Mouse (Mus musculus) MEL (cell line): ENCODE data around the gene Cx3cr1. TPM values are rescaled to one million over a fixed set of nuclear protein-coding genes. Genes with fewer than 3 reads are reported as not detected.

ENCODE experiments used
- DNase-seq: peaks from one replicate; pipeline ENCODE4 v3.0.0; 2011; ENCODE audit warnings: low read depth, low spot score
- H3K27ac ChIP-seq: 2 replicates; pipeline ENCODE4 v1.5.1; 2012; ENCODE audit warnings: low read depth, mild to moderate bottlenecking, control low read depth, low read length, moderate library complexity; ENCODE audit not compliant: control insufficient read depth
- H3K27me3 ChIP-seq, 2 experiments: fragments of 150-350 bp in 1 of 2; sonication (generic) in 1 of 2; 2 replicates each; pipeline ENCODE4 v1.6.1; 2012; ENCODE audit warnings: low read length in 2 of 2, mild to moderate bottlenecking in 2 of 2, improper control_type of control experiment in 1 of 2, moderate library complexity in 1 of 2; ENCODE audit not compliant: insufficient read depth in 2 of 2, control insufficient read depth in 1 of 2
- H3K36me3 ChIP-seq, 2 experiments: 2 replicates each; pipeline ENCODE4 v1.6.1; 2012 to 2014; ENCODE audit warnings: low read length in 2 of 2, improper control_type of control experiment in 1 of 2, inconsistent platforms in 1 of 2, mild to moderate bottlenecking in 1 of 2; ENCODE audit not compliant: insufficient read depth in 2 of 2, control insufficient read depth in 1 of 2
- H3K4me1 ChIP-seq, 2 experiments: fragments of 150-350 bp in 1 of 2; sonication (generic) in 1 of 2; 2 replicates each; pipeline ENCODE4 v1.6.1; 2012; ENCODE audit warnings: low read length in 2 of 2, improper control_type of control experiment in 1 of 2, mild to moderate bottlenecking in 1 of 2; ENCODE audit not compliant: insufficient read depth in 2 of 2, control insufficient read depth in 1 of 2
- H3K4me3 ChIP-seq, 2 experiments: fragments of 150-350 bp in 1 of 2; sonication (generic) in 1 of 2; 2 replicates each; pipeline ENCODE4 v1.5.1; 2012; ENCODE audit warnings: low read depth in 2 of 2, low read length in 2 of 2, mild to moderate bottlenecking in 2 of 2, moderate library complexity in 2 of 2, control low read depth in 1 of 2, improper control_type of control experiment in 1 of 2; ENCODE audit not compliant: control insufficient read depth in 1 of 2, insufficient read depth in 1 of 2
- H3K79me2 ChIP-seq: 2 replicates; pipeline ENCODE4 v1.6.1; 2012; ENCODE audit warnings: mild to moderate bottlenecking, low read length, moderate library complexity; ENCODE audit not compliant: control insufficient read depth, poor library complexity, insufficient read depth
- H3K9ac ChIP-seq: 2 replicates; pipeline ENCODE4 v1.6.1; 2012; ENCODE audit warnings: low read depth, mild to moderate bottlenecking, control low read depth, low read length, moderate library complexity; ENCODE audit not compliant: control insufficient read depth, poor library complexity, severe bottlenecking
- H3K9me3 ChIP-seq: fragments of 150-350 bp; sonication (generic); replicated peaks from 2 replicates; pipeline ENCODE4 v1.6.1; 2012; ENCODE audit warnings: mild to moderate bottlenecking, low read length, improper control_type of control experiment, moderate library complexity; ENCODE audit not compliant: insufficient read depth
- BHLHE40 ChIP-seq: IDR thresholded peaks from 2 replicates; pipeline ENCODE4 v1.6.1; 2012; ENCODE audit warnings: low read depth, mild to moderate bottlenecking, inconsistent platforms, low read length, improper control_type of control experiment, borderline replicate concordance
- CHD1 ChIP-seq: IDR thresholded peaks from 2 replicates; pipeline ENCODE4 v1.6.1; 2012; ENCODE audit warnings: low read depth, mild to moderate bottlenecking, inconsistent platforms, low read length, improper control_type of control experiment
- ELF1 ChIP-seq: IDR thresholded peaks from 2 replicates; pipeline ENCODE4 v1.6.1; 2014; ENCODE audit warnings: low read depth, mild to moderate bottlenecking, inconsistent platforms, low read length, improper control_type of control experiment, moderate library complexity
- EP300 ChIP-seq, 2 experiments: IDR thresholded peaks; 2 replicates each; pipeline ENCODE4 v1.6.1; 2011; ENCODE audit warnings: improper control_type of control experiment in 2 of 2, low read length in 2 of 2, low read depth in 1 of 2, mild to moderate bottlenecking in 1 of 2
- ETS1 ChIP-seq: IDR thresholded peaks from 2 replicates; pipeline ENCODE4 v1.6.1; 2012; ENCODE audit warnings: low read depth, mild to moderate bottlenecking, inconsistent platforms, low read length, improper control_type of control experiment, moderate library complexity
- GABPA ChIP-seq: IDR thresholded peaks from 2 replicates; pipeline ENCODE4 v1.6.1; 2012; ENCODE audit warnings: low read depth, mild to moderate bottlenecking, inconsistent platforms, low read length, improper control_type of control experiment, moderate library complexity
- GATA1 ChIP-seq: IDR thresholded peaks from 2 replicates; pipeline ENCODE4 v1.6.1; 2011; ENCODE audit warnings: low read depth, low read length, improper control_type of control experiment
- HCFC1 ChIP-seq: IDR thresholded peaks from 2 replicates; pipeline ENCODE4 v1.6.1; 2012; ENCODE audit warnings: low read depth, mild to moderate bottlenecking, inconsistent platforms, low read length, improper control_type of control experiment, moderate library complexity
- JUND ChIP-seq: IDR thresholded peaks from 2 replicates; pipeline ENCODE4 v1.6.1; 2011; ENCODE audit warnings: low read depth, mild to moderate bottlenecking, improper control_type of control experiment, low read length
- MAFK ChIP-seq: IDR thresholded peaks from 2 replicates; pipeline ENCODE4 v1.6.1; 2011; ENCODE audit warnings: low read depth, mild to moderate bottlenecking, low read length, improper control_type of control experiment, borderline replicate concordance
- MAX ChIP-seq: IDR thresholded peaks from 2 replicates; pipeline ENCODE4 v1.6.1; 2011; ENCODE audit warnings: low read length, improper control_type of control experiment
- MXI1 ChIP-seq: IDR thresholded peaks from 2 replicates; pipeline ENCODE4 v1.6.1; 2011; ENCODE audit warnings: mild to moderate bottlenecking, low read depth, low read length, improper control_type of control experiment
- MYC ChIP-seq: IDR thresholded peaks from 2 replicates; pipeline ENCODE4 v1.6.1; 2011; ENCODE audit warnings: low read depth, mild to moderate bottlenecking, low read length, improper control_type of control experiment, moderate library complexity
- POLR2AphosphoS2 ChIP-seq: IDR thresholded peaks from 2 replicates; pipeline ENCODE4 v1.6.1; 2011; ENCODE audit warnings: low read length, improper control_type of control experiment
- RCOR1 ChIP-seq: IDR thresholded peaks from 2 replicates; pipeline ENCODE4 v1.6.1; 2012; ENCODE audit warnings: low read depth, mild to moderate bottlenecking, inconsistent platforms, low read length, improper control_type of control experiment
- SIN3A ChIP-seq: IDR thresholded peaks from 2 replicates; pipeline ENCODE4 v1.6.1; 2012; ENCODE audit warnings: low read length, improper control_type of control experiment, inconsistent platforms
- TCF12 ChIP-seq: IDR thresholded peaks from 2 replicates; pipeline ENCODE4 v1.6.1; 2014; ENCODE audit warnings: low read depth, mild to moderate bottlenecking, inconsistent platforms, low read length, improper control_type of control experiment, moderate library complexity
- USF1 ChIP-seq: IDR thresholded peaks from 2 replicates; pipeline ENCODE4 v1.6.1; 2014; ENCODE audit warnings: low read depth, mild to moderate bottlenecking, inconsistent platforms, low read length, improper control_type of control experiment, moderate library complexity
- ZC3H11A ChIP-seq: IDR thresholded peaks from 2 replicates; pipeline ENCODE4 v1.6.1; 2012; ENCODE audit warnings: low read depth, mild to moderate bottlenecking, inconsistent platforms, low read length, improper control_type of control experiment
- ZMIZ1 ChIP-seq: IDR thresholded peaks from 2 replicates; pipeline ENCODE4 v1.6.1; 2012; ENCODE audit warnings: low read depth, mild to moderate bottlenecking, inconsistent platforms, low read length, improper control_type of control experiment, moderate library complexity
- polyA plus RNA-seq, 2 experiments: library from polyadenylated mRNA; stranded (reverse) in 1 of 2; unstranded in 1 of 2; fragments of >175 nt in 1 of 2; fragments of >200 nt in 1 of 2; gene quantifications; 2 replicates each; pipeline versions ENCODE4 v1.2.1 to v1.2.4; 2012; ENCODE audit warnings: low replicate concordance in 2 of 2, low read depth in 1 of 2; ENCODE audit not compliant: insufficient read length in 2 of 2, insufficient read depth in 1 of 2, missing spikeins in 1 of 2
- total RNA-seq: library from RNA; depleted of rRNA; stranded (reverse); fragments of 300-350 nt; gene quantifications from 2 replicates; pipeline ENCODE4 v1.2.3, GENCODE M21; 2012

Gene Cx3cr1
- total and polyA plus RNA-seq, 3 experiments: not detected

DNA sequence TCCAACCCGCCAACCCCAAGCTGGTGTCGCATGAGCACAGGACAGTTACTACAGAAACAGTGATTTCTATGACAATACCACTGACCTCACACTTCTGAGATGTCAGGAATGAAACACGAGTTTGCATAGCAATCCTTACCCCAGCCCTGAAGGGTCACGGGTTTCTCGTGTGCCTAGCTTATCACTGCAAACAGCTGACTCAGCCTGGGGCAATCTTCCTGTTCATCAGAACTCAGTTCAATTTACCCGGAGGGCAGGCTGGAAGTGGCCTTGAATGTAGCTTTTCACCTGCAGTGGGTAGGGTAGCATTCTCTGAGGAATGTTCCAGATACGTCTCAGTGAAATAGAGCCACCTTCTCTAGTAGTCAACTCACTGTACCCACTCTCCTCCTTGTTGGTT, 75.5 kb downstream of the Cx3cr1 start:
- no peaks in the 10 kb centered on the region for H3K9me3 ChIP-seq
- TF ChIP-seq CHD1: no peak
- peak; percentile 25; the same call in 1 of the 2 replicates for TF ChIP-seq USF1
- 0 out of 2 replicates have a peak, but pooled peaks have one; percentile 11 for TF ChIP-seq GATA1
- TF ChIP-seq MAFK: peak; percentile 28; the same call in 1 of the 2 replicates
- no peak for TF ChIP-seq POLR2AphosphoS2
- no peak for TF ChIP-seq GABPA
- no peak for TF ChIP-seq ELF1
- TF ChIP-seq ETS1: peak; percentile 74
- no peak for TF ChIP-seq ZC3H11A
- no peak for TF ChIP-seq TCF12
- TF ChIP-seq ZMIZ1: no peak
- TF ChIP-seq MYC: no peak
- TF ChIP-seq HCFC1: no peak
- TF ChIP-seq BHLHE40: peak; percentile 77; the same call in 1 of the 2 replicates
- TF ChIP-seq, all 39 proteins: peak for 5
- Histone ChIP-seq H3K4me3 (no peak overlapping the region), H3K36me3 (peaks cover 0 to 12% of the 10 kb centered on the region in 2 experiments; a peak in 1 of 4 replicates), H3K27ac (no peak overlapping the region), H3K79me2 (no peaks in the 10 kb centered on the region), H3K27me3 (no peaks in the 10 kb centered on the region), H3K4me1 (peaks cover 14 to 18% of the 10 kb centered on the region in 2 experiments), H3K9ac (no peak overlapping the region)
- peak; percentile 22 for DNase-seq

DNA sequence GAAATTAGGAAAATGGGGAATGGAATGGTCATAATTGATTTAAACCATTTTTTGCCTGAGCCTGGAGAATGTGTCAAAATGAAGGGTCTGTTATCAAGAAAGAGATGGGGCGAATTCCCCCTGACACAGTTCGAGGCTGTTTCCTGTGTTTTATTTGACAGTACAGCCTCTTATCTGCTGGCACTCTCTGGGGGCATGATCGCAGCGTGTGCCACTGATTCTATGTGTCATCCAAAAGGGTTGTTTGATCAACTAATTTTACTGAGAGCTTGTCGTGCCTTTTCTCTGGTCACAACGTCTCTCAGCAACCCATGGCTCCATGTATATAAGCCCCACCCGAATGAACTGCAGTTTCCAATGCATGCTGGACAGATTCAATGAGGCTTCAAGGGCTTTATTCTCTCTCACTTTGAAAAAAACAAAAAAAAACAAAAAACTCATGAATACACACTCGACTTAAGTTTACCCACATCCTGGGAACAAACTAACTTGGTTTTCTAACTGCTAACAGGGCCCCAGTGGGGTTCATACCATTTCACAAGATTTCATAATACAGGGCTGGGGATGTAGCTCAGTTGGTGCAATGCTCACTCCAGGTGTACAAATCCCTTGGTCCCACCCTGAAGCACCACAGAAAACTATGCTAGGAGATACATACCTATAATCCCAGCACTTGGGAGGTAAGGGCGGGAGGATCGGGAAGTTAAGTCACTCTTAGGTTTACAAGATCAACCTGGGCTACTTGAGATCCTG, 76.4 kb downstream of the Cx3cr1 start:
- Histone ChIP-seq H3K36me3 (peaks cover 0 to 12% of the 10 kb centered on the region in 2 experiments; a peak in 1 of 4 replicates), H3K27ac (peak overlapping the region; percentile 30; the same call in 1 of the 2 replicates), H3K27me3 (no peaks in the 10 kb centered on the region), H3K4me1 (peaks cover 14 to 18% of the 10 kb centered on the region in 2 experiments), H3K9ac (peak overlapping the region; percentile 47), H3K79me2 (no peaks in the 10 kb centered on the region), H3K9me3 (no peaks in the 10 kb centered on the region), H3K4me3 (peak overlapping the region; percentile 16 to 40; a peak in 2 of 4 replicates)
- TF ChIP-seq ETS1 (peak; percentile 38), SIN3A (peak; percentile 72), JUND (no peak), RCOR1 (0 out of 2 replicates have a peak, but pooled peaks have one; percentile 45), GATA1 (peak; percentile 57), MXI1 (peak; percentile 76), MAX (peak; percentile 60; the same call in 1 of the 2 replicates), USF1 (no peak), EP300 (IDR thresholded peaks at IDR 0.05; ENCODE audit: low read depth in 1 of 2, low read length in 2 of 2) (peak; percentile 30 to 48; a peak in 2 of 4 replicates), BHLHE40 (peak; percentile 24; the same call in 1 of the 2 replicates)
- DNase-seq: peak; percentile 40
